Mouse (Mus musculus): Measurements from ENCODE around the gene Xrcc6. TPM values are rescaled to one million over a fixed set of nuclear protein-coding genes. Genes with fewer than 3 reads are reported as not detected.
A peak's percentile ranks its signal among the peaks of the same experiment; 100 is the strongest.
"Not testable (repeated sequence)": the region's sequence is repeated elsewhere in the genome, so short reads cannot be mapped to it uniquely, and the experiment has no call there.

Xrcc6 gene
- total RNA-seq, 1 experiment from 2014 or later, result 120 TPM

DNA sequence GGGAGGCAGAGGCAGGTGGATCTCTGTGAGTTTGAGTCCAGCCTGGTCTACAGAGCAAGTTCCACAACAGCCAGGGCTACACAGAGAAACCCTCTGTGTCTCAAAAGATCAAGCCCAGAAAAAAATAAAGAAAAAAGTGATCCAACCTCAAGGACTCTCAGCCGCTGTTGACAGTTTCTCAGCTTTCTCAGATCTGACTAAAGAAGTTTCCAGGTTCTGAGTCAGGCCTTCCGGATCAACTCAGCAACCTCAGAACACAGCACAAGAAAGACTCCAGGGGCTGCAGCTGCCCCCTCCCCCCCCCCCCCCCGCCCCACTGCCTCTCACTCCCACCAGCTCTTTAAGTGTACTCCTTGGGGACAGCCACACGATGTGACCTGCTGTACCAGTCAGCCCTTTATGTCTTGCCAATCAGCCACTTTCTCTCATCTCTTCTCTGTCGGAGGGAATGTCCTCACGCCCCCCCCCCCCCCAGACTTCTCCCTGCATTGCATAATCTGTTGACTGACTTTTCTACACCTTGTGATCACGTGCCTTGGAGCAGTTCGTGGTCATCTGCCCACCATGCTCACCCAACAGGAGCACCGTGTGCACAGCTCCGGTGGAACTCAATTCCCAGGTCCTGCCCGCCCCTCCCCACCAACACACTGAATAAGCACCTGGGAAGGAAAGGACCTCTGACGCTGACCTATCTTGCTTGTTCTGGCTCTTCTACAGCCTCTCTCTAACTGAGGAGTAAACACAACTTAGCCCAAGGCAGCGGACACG lies 21.4 kb upstream of the Xrcc6 start:
- no peak for DNase-seq

DNA sequence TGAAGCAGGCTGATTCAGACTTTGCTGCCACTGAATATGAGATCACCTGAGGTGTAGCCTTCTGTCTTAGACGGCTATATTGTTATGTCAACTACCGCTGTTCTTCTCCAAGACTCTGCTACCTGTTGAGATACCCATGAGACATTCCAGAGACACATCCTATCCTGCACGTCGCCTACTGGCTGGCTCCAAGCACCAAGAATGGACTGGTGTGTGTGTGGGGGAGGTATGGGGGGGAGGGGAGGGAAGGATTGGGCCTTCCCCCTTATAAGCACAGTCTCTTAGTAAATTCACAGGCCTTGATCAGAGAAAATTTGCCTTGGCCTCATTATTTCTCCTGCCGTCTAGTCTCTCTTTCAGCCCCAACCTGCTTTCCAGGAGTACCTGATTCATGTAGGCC lies 19.8 kb upstream of the Xrcc6 start:
- DNase-seq, result no peak

DNA sequence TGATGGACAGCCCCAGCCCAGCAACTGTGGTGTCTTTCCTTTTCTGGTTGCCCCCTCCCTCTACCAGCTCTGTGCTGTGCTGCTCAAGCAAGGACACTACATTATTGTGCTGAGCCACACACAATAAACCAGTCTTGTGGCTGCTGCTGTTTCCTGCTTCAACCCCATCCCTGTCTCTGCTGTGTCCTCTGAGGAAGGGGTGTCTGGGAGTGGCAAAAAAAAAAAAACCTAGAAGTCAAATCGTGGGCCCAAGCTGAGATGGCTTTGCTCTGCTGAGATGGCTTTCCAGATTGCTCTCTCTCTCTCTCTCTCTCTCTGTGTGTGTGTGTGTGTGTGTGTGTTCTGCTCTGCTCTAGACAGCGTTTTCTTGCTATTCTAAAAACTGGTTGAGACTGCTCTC lies 19.2 kb upstream of the Xrcc6 start:
- no peak for DNase-seq

DNA sequence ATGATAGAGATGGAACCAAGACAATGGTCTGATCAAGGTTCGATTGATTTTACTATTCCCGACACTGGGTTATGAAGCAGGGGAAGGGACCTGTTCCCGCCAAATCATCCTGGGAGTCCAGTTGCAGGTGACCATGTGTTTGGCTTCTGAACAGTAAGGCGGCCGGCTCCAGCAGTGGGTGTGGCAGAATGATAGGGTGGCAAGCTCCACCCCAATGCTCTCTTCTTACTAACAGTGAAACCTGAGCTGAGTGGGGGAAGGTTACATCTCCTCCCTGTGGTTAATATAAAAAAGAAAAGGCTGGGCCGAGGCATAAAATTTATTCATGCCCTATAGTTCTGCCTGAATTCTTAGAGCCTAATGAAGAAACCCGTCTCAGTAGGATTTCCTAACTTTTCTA lies 18.5 kb upstream of the Xrcc6 start:
- DNase-seq, result no peak

DNA sequence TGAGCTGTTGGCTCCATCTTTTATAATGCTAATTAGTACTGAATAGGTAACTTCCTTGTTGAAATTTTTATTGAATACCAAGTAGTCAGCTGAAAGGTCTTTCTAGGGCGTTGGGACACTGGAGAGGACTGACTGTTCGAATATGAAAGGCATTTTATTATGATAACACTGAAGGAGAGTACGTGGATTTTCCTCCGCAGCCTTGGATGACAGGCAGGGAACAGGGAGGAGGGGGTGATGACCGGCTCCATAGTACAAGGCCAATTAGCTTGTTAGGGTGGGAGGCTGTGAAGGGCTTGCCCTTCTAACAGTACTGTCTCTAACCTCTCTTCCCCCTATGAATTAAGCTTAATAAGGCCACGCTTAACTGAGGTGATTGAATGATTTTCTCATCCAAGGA lies 18.0 kb upstream of the Xrcc6 start:
- DNase-seq, result not testable (repeated sequence)

DNA sequence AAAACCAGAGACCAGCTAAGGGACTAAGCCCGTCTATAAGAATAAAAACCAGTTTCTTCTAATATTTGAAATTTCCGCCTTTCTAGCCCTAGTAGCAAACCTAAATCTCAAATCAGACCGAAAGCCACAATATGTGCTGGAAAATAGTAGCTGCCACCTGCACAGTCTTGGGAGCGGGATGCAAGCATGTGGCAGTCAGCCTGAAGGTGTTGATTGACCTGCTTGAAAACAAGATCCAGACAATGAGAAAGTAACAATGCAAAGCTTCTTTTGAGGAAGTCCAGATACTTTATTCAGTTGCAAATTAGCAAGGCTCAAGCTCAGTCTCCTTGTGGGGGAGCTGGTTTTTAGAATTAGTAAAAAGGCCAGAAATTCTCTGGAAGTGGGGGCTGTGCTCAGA lies 17.1 kb upstream of the Xrcc6 start:
- DNase-seq, result not testable (repeated sequence)

DNA sequence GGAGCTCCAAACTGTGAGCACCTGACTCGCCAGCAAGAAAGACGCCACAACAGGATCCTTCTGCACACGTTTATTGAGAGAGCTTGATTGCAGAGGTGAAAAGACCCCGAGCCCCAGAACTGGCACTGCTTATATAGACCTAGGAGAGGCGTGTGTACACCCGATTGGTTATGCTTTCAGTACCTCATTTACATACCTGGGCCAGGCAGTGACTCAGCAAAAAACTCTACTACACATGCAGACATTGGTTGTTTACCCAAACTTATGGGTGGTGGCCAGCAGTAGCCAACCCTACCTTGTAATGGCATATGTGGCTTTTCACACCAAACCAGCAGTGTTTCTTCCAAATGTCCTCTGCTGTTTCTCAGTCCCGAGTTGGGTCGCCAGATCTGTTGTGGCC lies 12.5 kb upstream of the Xrcc6 start:
- not testable (repeated sequence) for DNase-seq

DNA sequence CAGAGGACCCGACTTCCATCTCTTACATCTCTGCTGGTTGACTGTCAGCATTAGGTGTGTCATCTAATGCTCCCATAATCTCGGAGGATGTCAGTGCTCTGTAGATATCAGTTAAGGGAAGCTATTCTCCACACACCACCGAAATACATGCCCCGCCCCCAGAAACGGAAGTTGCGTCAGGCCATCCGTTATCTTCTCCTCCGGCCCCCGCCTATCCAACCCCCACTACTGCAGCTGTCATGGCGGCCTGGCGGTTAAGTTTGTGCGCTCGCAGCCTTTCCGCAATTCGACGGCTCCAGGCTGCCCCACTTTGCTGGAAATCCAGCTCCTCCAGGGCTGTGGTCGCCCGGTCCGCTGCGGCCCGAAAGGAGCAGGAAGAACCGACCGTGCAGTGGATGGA lies 7.3 kb upstream of the Xrcc6 start, which contains the start of gene 1700029P11Rik:
1700029P11Rik (plus strand) TSS at position 220 of the 400 bp plus-strand sequence.
- no peak for DNase-seq

DNA sequence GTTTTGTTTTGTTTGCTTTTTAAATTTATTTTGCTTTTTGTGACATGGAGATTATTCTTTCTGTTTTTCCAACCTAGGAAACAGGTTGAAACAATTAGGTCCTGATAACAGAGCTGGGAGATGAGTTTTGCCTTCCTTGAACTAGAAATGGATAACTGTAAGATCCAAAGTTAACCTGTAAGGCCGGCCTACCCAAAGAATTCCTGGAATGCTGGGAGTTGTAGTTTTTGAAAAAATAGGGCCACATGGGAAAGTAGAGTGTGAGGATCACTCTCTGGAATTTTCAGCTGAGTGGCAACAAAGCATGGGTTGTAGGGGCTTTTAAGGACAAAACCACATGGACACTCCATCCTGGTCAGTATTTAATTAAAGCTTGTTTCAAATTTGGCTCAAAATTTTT lies 5.5 kb upstream of the Xrcc6 start:
- no peak for DNase-seq

DNA sequence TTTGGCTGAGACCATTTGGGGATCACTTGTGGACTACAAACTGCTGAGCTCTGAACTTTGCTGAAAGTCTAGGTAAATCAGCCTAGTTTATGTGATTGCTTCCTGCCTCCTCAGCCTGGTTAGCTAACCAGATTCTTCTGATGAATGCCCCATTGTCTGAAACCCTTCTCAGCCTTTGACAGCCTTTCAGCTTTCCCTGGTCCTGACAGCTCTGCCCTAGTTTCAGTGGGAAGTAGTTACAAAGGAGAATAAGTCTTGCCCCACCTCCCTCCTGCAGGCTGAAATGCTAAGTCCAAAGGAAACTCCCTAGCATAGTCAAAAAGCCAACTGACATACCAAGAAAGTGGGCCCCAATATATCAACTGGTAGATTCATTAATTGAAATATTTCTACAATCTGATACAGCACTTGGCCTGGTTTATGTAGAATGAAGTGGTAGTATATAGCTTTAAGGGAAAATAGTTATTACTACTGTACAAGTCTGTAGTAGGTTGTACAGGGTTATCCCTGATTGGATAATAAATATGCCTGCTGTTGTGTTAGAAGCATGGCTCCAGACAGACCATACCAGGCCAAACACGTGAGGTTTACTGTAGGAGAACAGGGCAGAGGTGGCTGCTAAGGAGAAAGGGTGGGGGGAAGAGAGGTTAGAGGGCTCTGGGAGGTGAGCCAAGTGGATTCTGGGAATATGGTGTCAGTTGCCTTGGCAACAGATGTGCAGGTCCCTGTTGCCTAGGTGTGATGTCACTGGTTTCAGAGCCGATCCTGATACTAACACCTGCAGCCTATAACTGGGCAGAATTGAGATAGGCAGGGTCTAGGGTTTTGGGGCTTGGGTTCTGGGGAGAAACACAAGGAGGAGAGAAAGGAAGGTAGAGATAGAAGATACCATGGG lies 2.1 kb upstream of the Xrcc6 start:
- DNase-seq, result no peak

DNA sequence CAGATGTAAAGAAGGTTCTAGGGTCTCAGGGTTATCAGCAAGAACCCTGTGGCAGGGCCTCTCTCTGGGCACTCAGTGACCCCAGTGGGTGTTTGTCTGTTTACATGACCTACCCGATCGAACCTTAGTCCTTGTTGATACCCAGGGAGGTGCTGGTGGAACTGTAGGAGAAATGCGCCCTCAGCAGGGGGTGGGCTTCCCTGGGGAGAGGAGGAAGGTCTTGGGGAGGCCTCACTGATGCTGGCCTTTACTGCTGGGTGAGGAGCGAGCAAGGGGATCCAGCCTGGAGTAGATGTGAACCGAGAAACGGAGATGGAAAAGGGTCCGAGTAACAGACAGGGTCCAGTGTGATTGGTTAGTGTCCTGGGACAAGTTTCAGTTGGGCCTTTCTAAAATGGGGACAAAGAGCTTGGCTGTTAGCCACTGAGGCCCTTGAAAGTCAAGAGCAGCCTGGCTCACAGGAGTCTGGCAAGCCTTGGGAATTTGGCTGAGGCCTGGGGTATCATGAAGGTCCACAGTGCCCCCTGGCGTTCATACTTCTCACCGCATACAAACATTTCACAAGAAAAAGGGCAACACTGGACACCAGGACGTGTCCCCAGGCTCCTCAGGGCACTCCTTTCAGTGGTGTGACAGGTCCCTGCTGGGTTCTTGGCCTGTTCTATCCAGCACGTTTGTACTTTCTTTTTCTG lies 1.9 kb downstream of the Xrcc6 start:
- DNase-seq, result peak; percentile 95

DNA sequence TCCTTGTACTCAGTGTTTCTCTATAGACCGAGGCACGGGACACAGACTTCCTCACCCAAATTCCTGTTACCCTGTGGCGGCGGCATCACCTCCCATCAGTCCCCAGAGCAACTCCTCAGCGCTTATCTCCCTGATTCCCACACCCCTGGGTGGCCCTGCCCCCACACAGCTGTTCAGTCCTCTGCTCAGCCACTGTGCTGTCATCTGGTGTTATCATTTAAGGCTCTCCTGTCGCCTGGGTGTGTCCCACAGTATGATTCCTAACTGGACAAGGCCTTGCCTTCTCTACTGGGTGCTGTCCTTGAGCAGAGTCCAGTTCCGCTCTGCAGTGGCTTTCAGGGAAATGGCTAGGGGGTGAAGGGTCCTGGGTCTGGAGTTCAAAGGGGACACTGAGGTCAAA lies 2.9 kb downstream of the Xrcc6 start:
- peak; percentile 53 for DNase-seq

DNA sequence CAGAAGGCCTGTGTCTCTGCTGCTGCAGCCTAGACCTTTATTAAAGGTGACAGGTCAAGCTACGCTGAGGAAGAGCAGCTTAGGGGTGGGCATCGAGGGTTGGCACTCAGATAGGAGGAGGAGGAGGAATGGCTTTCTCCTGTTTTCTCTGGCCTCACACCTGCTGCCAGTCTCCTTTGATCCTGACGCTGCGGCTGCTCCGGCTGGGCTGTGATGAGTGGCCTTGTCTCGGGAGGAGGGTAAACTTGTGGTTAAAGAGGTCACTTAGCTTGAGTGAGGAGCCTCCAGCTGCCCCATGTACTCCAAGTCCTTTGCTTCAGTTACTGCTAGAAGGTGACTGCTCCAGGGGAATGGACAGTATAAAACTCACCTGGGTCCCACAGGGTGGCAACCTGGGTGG lies 6.4 kb downstream of the Xrcc6 start:
- DNase-seq, result no peak

DNA sequence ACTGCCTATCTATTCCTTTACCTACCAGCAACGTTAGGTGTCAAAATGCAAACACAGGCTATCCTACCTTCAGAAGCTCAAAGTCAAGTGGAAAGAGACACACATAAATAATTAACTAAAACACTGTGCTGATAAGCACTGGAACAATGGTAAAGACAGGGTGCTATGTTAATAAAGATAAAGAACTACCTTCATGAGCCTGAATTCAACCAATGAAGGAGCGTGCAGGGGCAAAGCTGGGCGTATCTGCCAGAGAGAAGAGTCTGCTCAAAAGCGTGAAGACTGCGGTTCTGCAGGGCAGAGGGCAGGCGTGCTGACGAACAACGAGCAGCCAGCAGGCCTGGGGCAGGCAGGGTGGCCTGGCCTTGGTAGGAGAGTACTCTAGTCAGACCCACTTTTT lies 16.6 kb downstream of the Xrcc6 start:
- DNase-seq, result no peak

DNA sequence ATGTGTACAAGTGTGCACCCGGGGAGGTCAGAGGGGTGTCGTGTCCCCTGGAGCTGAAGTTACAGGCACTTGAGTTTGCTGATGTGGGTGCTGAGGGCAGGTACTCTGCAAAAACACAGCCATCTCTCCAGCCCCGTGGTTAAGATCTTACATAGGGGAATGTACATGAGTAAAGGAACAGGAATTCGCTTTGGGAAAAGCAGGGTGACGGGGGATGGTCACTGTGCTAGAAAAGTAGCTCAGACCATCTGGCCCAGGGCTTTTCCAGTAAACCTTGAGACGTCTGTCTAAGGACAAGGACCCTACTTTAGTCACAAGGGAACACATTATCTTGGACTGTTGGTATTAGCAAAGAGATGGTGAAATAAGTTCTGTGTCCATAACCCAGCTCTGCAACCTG lies 24.3 kb downstream of the Xrcc6 start:
- DNase-seq, result peak; percentile 67

DNA sequence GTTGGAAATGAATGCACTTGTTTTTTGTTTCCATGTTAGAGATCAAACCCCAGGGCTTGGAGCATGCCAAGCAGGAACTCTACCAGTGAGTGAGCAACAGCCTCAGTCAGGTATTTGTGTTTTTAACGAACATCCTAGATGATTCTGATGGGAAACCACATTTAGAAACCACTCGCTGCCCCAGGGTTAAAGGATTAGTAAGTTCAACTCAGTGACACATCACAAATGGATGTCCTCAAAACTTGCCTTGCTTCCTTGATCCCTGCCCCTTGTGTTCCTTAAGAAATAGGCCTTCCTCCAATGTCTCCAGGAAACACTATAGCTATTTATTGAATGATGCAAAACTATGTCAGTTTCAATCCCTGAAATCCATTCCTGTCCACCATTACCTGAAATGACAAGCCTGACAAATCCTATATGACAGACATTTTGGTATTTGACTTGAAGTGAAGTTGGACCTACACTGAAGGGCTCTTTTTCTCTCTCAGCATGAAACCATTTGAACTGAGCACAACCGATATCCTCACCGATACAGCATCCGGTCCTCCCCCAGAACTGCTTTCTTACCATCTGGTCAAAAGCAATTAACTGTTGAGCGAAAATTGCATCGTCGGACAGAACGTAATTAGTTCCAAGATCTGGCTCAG lies 27.2 kb downstream of the Xrcc6 start:
- DNase-seq, result no peak

DNA sequence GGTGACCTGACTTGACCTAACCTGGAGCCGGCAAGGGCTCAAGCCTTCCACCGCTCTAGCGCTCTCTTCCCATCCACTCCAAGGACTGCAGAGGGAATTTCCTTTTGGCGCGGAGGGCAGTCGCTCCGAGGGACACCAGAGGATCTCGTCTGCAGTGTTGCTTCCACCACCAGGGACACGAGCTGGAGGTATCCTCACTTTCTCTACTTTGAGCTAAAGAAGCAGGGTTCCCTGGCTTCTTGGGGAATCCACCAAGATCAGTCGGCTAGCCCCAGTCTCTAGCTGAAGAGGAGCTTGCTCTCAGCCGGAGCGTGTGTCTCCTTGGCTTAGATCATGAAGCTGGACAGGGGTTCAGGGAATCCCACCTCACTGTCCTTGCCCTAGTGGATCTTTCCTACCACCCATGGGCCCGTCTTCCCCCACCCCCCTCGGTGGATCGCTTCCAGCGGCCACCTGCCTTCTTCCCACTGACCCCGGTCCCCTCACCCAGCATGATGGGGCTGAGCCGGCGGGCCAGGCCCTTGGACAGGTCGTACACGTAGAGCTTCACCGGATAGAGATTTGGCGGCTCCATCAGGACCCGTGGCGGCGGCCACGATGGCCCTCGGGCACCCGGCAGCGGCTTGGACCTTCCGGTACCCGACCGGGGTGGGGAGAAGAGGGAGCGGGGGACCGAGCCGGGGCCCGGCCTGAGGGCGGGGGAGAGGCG lies 27.9 kb downstream of the Xrcc6 start:
- DNase-seq, result peak; percentile 61

DNA sequence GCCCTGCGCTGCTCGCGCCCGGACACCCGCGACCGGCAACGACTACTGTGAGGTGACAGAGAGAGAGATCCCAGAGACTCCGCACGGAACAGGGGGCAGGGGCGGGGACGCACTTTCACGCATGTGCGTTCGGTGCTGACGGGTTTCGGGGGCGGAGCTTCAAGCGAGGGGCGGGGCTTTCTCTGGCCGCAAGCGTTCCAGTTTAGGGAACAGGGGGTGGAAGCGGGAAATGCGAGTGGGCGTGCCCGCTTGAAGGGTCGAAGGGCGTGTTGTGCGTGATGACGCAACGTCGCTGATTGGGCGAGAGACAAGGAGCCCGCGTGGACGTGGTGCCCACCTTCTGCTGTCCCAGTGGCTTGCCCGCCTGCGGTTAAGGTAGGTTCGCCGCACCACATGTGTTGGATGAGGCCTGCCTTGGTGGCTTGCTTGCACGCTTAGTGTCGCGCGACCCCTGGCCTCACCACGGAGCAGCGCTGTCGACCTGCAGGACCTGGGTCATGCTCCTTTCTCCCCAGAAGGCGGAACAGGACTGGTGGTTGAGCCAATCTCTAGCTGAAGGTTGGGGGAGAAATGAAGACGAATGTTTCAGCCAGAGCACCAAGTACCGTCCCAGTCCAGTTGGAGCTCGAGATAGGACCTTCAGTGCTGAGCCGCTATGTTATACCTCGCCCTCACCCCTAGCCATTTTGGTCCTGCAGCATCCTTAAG lies 28.6 kb downstream of the Xrcc6 start:
- DNase-seq, result peak; percentile 100

DNA sequence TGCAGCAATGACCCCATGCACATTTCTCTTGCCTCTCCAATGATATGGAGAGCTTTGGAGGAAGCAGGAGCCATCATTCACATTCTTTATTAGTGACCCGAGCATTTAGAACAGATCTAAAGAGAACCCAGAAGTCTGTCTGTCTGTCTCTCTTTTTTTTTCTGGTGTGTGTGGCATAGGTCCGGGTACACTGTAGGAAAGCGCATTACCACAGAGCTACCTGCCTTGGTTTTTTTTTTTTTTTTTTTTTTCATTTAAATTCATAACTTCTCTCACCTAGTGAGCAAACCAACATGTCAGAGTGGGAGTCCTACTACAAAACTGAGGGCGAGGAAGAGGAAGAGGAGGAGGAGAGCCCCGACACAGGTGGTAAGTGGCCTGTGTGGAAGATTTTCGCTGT lies 29.2 kb downstream of the Xrcc6 start:
- DNase-seq, result no peak

DNA sequence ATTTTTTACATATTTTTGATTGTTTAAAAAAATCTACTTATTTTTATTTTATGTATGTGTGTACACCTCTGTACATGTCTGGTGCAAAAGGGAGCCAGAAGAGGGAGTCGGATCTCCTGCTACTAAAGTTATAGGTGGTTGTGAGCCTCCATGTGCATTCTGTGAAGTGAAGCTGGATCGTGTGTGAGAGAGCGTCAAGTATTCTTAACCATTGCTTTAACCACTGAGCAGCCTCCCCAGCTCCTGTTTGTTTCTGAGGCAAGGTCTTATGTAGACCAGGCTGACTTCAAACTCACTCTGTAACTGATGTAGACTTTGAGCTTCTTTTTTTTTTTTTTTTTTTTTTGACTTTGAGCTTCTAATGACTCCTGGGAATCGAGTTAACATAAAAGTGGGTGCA lies 29.8 kb downstream of the Xrcc6 start:
- no peak for DNase-seq

DNA sequence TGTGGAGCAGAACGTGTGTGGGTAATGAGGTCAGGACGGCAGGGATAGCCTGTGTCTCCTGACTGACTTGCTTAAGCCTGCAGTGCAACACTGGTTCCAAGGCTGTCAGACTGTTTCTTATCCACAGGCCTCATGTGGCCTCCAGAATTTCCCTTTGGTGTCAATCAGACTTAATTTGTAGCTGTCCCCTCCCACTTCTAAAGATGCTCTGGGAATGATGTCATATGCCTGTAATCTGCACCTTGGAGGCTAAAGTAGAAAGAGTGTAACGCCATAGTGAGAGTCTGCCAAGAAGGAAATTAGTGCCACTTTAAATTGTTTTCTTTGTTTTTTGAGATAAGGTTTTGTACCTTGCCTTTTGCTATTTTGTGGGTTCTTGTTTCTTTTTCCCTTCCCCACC lies 31.7 kb downstream of the Xrcc6 start:
- peak; percentile 23 for DNase-seq

All from adrenal gland, postnatal 14 days (tissue).